Mouse (Mus musculus): ENCODE data around the gene Hoxa1. TPM values are rescaled to one million over a fixed set of nuclear protein-coding genes. Genes with fewer than 3 reads are reported as not detected.

Gene Hoxa1
- polyA plus RNA-seq, 1 experiment: not detected

- no peaks in the 10 kb centered on the region for H3K4me1 ChIP-seq (ENCODE audit: control insufficient read depth, insufficient read depth, low read length)
- H3K4me3 ChIP-seq (ENCODE audit: insufficient read depth, low read depth, low read length): no peak within 1 kb of the TSS
- TF ChIP-seq CTCF (IDR thresholded peaks at IDR 0.05; ENCODE audit: insufficient read depth, low read depth, low read length): no peak
- no peak for TF ChIP-seq POLR2A (IDR thresholded peaks at IDR 0.05; ENCODE audit: insufficient read depth, low read depth, low read length)
- H3K27ac ChIP-seq (ENCODE audit: insufficient read depth, low read depth, low read length): no peak within 1 kb of the TSS
- 2% methylated on average over 25 of the region's 25 CpGs for WGBS
These were observed 6.7 kb upstream of the Hoxa1 start, which contains the start of gene Hoxa2 for GRCm38 (mm10) chr6:52164626-52165440. TSS of gene Hoxa2 (minus strand) at chr6:52164831.

- Histone ChIP-seq H3K27ac (ENCODE audit: insufficient read depth, low read depth, low read length) (no peak overlapping the region), H3K4me1 (ENCODE audit: control insufficient read depth, insufficient read depth, low read length) (no peaks in the 10 kb centered on the region), H3K4me3 (ENCODE audit: insufficient read depth, low read depth, low read length) (no peak overlapping the region)
- TF ChIP-seq POLR2A (IDR thresholded peaks at IDR 0.05; ENCODE audit: insufficient read depth, low read depth, low read length): no peak
- no peak for TF ChIP-seq CTCF (IDR thresholded peaks at IDR 0.05; ENCODE audit: insufficient read depth, low read depth, low read length)
- WGBS: 2% methylated on average over 39 of the region's 39 CpGs
These were observed 6.0 kb upstream of the Hoxa1 start for GRCm38 (mm10) chr6:52164051-52164625.

GRCm38 (mm10) chr6:52163366-52164031 lies 5.4 kb upstream of the Hoxa1 start:
- TF ChIP-seq POLR2A (IDR thresholded peaks at IDR 0.05; ENCODE audit: insufficient read depth, low read depth, low read length) (no peak), CTCF (IDR thresholded peaks at IDR 0.05; ENCODE audit: insufficient read depth, low read depth, low read length) (no peak)
- no peak overlapping the region for H3K27ac ChIP-seq (ENCODE audit: insufficient read depth, low read depth, low read length)
- no peak overlapping the region for H3K4me3 ChIP-seq (ENCODE audit: insufficient read depth, low read depth, low read length)
- peaks cover 3% of the 10 kb centered on the region; the same call in 1 of the 2 replicates for H3K4me1 ChIP-seq (ENCODE audit: control insufficient read depth, insufficient read depth, low read length)
- WGBS: 2% methylated on average over 17 of the region's 17 CpGs

- TF ChIP-seq CTCF (IDR thresholded peaks at IDR 0.05; ENCODE audit: insufficient read depth, low read depth, low read length) (no peak), POLR2A (IDR thresholded peaks at IDR 0.05; ENCODE audit: insufficient read depth, low read depth, low read length) (no peak)
- no peak overlapping the region for H3K27ac ChIP-seq (ENCODE audit: insufficient read depth, low read depth, low read length)
- no peak overlapping the region for H3K4me3 ChIP-seq (ENCODE audit: insufficient read depth, low read depth, low read length)
- 5% methylated on average over 14 of the region's 14 CpGs for WGBS
- H3K4me1 ChIP-seq (ENCODE audit: control insufficient read depth, insufficient read depth, low read length): peaks cover 7% of the 10 kb centered on the region
These were observed 4.7 kb upstream of the Hoxa1 start for GRCm38 (mm10) chr6:52162611-52163365.

- Histone ChIP-seq H3K27ac (ENCODE audit: insufficient read depth, low read depth, low read length) (no peak overlapping the region), H3K4me1 (ENCODE audit: control insufficient read depth, insufficient read depth, low read length) (peaks cover 7% of the 10 kb centered on the region), H3K4me3 (ENCODE audit: insufficient read depth, low read depth, low read length) (no peak overlapping the region)
- TF ChIP-seq CTCF (IDR thresholded peaks at IDR 0.05; ENCODE audit: insufficient read depth, low read depth, low read length): no peak
- no peak for TF ChIP-seq POLR2A (IDR thresholded peaks at IDR 0.05; ENCODE audit: insufficient read depth, low read depth, low read length)
- WGBS: 8% methylated on average over 1 of the region's 1 CpGs
These were observed 3.9 kb upstream of the Hoxa1 start for GRCm38 (mm10) chr6:52162093-52162380.

GRCm38 (mm10) chr6:52161336-52162092 lies 3.4 kb upstream of the Hoxa1 start:
- 4% methylated on average over 8 of the region's 8 CpGs for WGBS
- no peak overlapping the region for H3K4me3 ChIP-seq (ENCODE audit: insufficient read depth, low read depth, low read length)
- no peak for TF ChIP-seq POLR2A (IDR thresholded peaks at IDR 0.05; ENCODE audit: insufficient read depth, low read depth, low read length)
- TF ChIP-seq CTCF (IDR thresholded peaks at IDR 0.05; ENCODE audit: insufficient read depth, low read depth, low read length): no peak
- H3K27ac ChIP-seq (ENCODE audit: insufficient read depth, low read depth, low read length): no peak overlapping the region
- peaks cover 7% of the 10 kb centered on the region for H3K4me1 ChIP-seq (ENCODE audit: control insufficient read depth, insufficient read depth, low read length)

GRCm38 (mm10) chr6:52160511-52161335 lies 2.6 kb upstream of the Hoxa1 start:
- TF ChIP-seq POLR2A (IDR thresholded peaks at IDR 0.05; ENCODE audit: insufficient read depth, low read depth, low read length) (no peak), CTCF (IDR thresholded peaks at IDR 0.05; ENCODE audit: insufficient read depth, low read depth, low read length) (no peak)
- H3K27ac ChIP-seq (ENCODE audit: insufficient read depth, low read depth, low read length): no peak overlapping the region

More at GRCm38 (mm10) chr6:52160511-52161335, 2.6 kb upstream of the Hoxa1 start:
- Histone ChIP-seq H3K4me3 (ENCODE audit: insufficient read depth, low read depth, low read length) (no peak overlapping the region), H3K4me1 (ENCODE audit: control insufficient read depth, insufficient read depth, low read length) (peaks cover 7% of the 10 kb centered on the region)
- 4% methylated on average over 30 of the region's 30 CpGs for WGBS
